Mouse (Mus musculus): ENCODE results near the gene Dpm3. TPM values are rescaled to one million over a fixed set of nuclear protein-coding genes. Genes with fewer than 3 reads are reported as not detected.
A peak's percentile ranks its signal among the peaks of the same experiment; 100 is the strongest.

The Dpm3 gene
- polyA plus RNA-seq, 1 experiment from 2014 or later, result 88.4 TPM

GRCm38 (mm10) chr3:89250435-89251040 lies 8.6 kb upstream of the Dpm3 start:
- no peak for ATAC-seq (ENCODE audit: low FRiP score, low read depth)
- Histone ChIP-seq H3K4me3 (no peak overlapping the region), H3K36me3 (0 out of 2 replicates have a peak, but pooled peaks cover 4% of the 10 kb centered on the region), H3K27me3 (no peaks in the 10 kb centered on the region), H3K9me3 (no peaks in the 10 kb centered on the region), H3K4me1 (replicated peaks) (peaks cover 35% of the 10 kb centered on the region), H3K27ac (replicated peaks) (no peak overlapping the region), H3K4me2 (no peak overlapping the region), H3K9ac (no peak overlapping the region)
- WGBS, result 23% methylated on average over 7 of the region's 7 CpGs

DNA sequence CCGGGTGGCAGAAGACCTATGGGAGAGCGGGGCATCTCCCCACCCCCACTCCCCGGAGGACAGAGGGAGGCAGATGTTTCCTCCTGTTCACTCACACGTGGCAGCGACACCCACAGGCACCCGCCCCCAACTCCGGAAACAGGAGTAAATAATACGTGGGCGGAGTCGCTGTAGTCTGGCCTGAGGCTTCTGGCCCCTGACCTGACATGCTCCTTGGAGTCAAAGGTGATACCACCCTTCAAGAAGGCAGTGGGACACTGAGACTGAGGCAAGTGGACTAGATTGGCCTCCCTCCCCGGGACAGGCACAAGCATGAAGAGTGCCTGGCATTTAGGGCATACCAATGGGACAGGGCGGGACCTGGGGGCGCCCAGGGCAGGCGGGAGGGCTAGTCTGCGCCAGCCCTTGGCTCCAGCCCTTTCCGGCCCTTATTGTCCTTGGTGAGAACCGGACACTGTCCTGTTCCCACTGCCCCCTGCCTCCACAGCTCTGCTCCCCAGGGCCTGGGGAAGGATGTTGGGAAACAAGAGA lies 7.7 kb upstream of the Dpm3 start:
- Histone ChIP-seq H3K27me3 (no peaks in the 10 kb centered on the region), H3K4me1 (replicated peaks) (peaks cover 30% of the 10 kb centered on the region), H3K4me2 (peak overlapping the region; percentile 35), H3K4me3 (no peak overlapping the region), H3K27ac (replicated peaks) (no peak overlapping the region), H3K9me3 (no peaks in the 10 kb centered on the region), H3K36me3 (0 out of 2 replicates have a peak, but pooled peaks cover 4% of the 10 kb centered on the region), H3K9ac (no peak overlapping the region)
- 13% methylated on average over 17 of the region's 17 CpGs for WGBS
- 0 out of 2 replicates have a peak, but pooled peaks have one; percentile 21 for ATAC-seq (ENCODE audit: low FRiP score, low read depth)

GRCm38 (mm10) chr3:89254994-89255393 lies 4.2 kb upstream of the Dpm3 start:
- 91% methylated on average over 5 of the region's 5 CpGs for WGBS
- H3K27ac ChIP-seq (replicated peaks), result no peak overlapping the region
- ATAC-seq (ENCODE audit: low FRiP score, low read depth), result no peak

GRCm38 (mm10) chr3:89256177-89256576 lies 3.0 kb upstream of the Dpm3 start:
- H3K36me3 ChIP-seq, result no peaks in the 10 kb centered on the region
- ATAC-seq (ENCODE audit: low FRiP score, low read depth), result no peak
- no peaks in the 10 kb centered on the region for H3K27me3 ChIP-seq
- whole genome bisulfite sequencing, result 87% methylated on average over 5 of the region's 5 CpGs
- H3K4me2 ChIP-seq, result no peak overlapping the region
- peaks cover 6% of the 10 kb centered on the region for H3K4me1 ChIP-seq (replicated peaks)
- H3K4me3 ChIP-seq, result no peak overlapping the region
- no peak overlapping the region for H3K27ac ChIP-seq (replicated peaks)
- no peaks in the 10 kb centered on the region for H3K9me3 ChIP-seq
- no peak overlapping the region for H3K9ac ChIP-seq

More at GRCm38 (mm10) chr3:89254994-89255393, 4.2 kb upstream of the Dpm3 start:
- no peak overlapping the region for H3K4me2 ChIP-seq
- no peak overlapping the region for H3K4me3 ChIP-seq
- H3K36me3 ChIP-seq, result no peaks in the 10 kb centered on the region
- H3K4me1 ChIP-seq (replicated peaks), result peaks cover 14% of the 10 kb centered on the region
- no peaks in the 10 kb centered on the region for H3K9me3 ChIP-seq
- H3K9ac ChIP-seq, result no peak overlapping the region
- H3K27me3 ChIP-seq, result no peaks in the 10 kb centered on the region

- WGBS, result 73% methylated on average over 3 of the region's 3 CpGs
- Histone ChIP-seq H3K4me3 (no peak overlapping the region), H3K27ac (replicated peaks) (no peak overlapping the region), H3K9me3 (no peaks in the 10 kb centered on the region), H3K36me3 (no peaks in the 10 kb centered on the region), H3K4me2 (no peak overlapping the region), H3K4me1 (replicated peaks) (no peaks in the 10 kb centered on the region), H3K27me3 (no peaks in the 10 kb centered on the region), H3K9ac (no peak overlapping the region)
- no peak for ATAC-seq (ENCODE audit: low FRiP score, low read depth)
Measured at GRCm38 (mm10) chr3:89260211-89260610, 1.1 kb downstream of the Dpm3 start.

DNA sequence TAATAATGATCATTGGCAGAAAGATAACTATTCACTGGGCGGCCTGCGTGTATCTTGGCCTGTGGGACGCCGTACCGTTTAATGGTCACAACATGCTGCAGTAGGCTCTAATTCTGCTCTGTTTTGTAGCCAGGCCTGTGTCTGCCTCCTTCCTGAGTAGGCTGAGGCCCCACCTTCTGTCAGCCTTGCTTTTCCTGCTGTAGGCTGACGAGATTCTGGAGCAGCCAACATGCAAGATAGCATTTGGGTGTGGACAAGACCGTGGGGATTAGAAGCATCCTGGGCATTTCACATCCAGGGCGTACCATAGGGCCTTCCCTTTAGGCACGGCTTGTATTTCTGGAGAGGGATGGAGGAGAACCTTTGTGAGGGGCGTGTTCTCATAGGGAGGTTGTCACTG lies 3.3 kb downstream of the Dpm3 start:
- ATAC-seq (ENCODE audit: low FRiP score, low read depth), result no peak
- Histone ChIP-seq H3K4me3 (no peak overlapping the region), H3K4me2 (no peak overlapping the region), H3K4me1 (replicated peaks) (peaks cover 14% of the 10 kb centered on the region), H3K27me3 (no peaks in the 10 kb centered on the region), H3K9me3 (no peaks in the 10 kb centered on the region), H3K9ac (no peak overlapping the region), H3K27ac (replicated peaks) (no peak overlapping the region), H3K36me3 (no peaks in the 10 kb centered on the region)
- 74% methylated on average over 10 of the region's 10 CpGs for WGBS

GRCm38 (mm10) chr3:89266439-89266893 lies 7.3 kb downstream of the Dpm3 start:
- H3K9ac ChIP-seq, result peak overlapping the region; percentile 93
- no peaks in the 10 kb centered on the region for H3K27me3 ChIP-seq
- H3K4me2 ChIP-seq, result peak overlapping the region; percentile 92
- H3K9me3 ChIP-seq, result no peaks in the 10 kb centered on the region
- ATAC-seq (ENCODE audit: low FRiP score, low read depth), result peak; percentile 88
- H3K4me1 ChIP-seq (replicated peaks), result peaks cover 48% of the 10 kb centered on the region
- H3K36me3 ChIP-seq, result no peaks in the 10 kb centered on the region
- peak overlapping the region; percentile 84 for H3K27ac ChIP-seq (replicated peaks)
- WGBS, result under 1% methylated on average over 20 of the region's 20 CpGs
- peak overlapping the region; percentile 82 for H3K4me3 ChIP-seq

DNA sequence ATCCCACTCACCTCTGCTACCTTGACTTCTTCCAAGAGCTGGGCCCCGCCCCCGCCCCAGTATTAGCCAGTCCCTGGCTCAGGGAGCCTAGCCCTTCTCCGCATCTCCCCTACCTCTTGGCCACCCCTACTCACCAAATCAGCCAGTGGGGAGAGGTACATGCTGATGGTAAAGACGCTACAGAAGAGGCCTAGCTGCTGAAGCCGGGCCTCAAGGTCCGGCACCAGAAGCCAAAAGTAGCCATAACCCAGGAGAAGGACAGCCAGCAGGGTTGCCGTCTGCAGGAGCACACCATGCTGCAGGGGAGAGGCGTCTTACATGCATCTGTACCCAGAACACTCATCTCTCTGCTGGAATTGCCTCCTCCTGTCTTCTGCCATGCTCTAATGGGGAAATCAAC lies 9.8 kb downstream of the Dpm3 start:
- WGBS, result 52% methylated on average over 8 of the region's 8 CpGs
- Histone ChIP-seq H3K4me1 (replicated peaks) (peaks cover 48% of the 10 kb centered on the region), H3K9me3 (no peaks in the 10 kb centered on the region), H3K36me3 (no peaks in the 10 kb centered on the region), H3K27ac (replicated peaks) (no peak overlapping the region), H3K27me3 (no peaks in the 10 kb centered on the region), H3K9ac (no peak overlapping the region), H3K4me3 (no peak overlapping the region), H3K4me2 (peak overlapping the region; percentile 82)
- no peak for ATAC-seq (ENCODE audit: low FRiP score, low read depth)

GRCm38 (mm10) chr3:89270051-89270755 lies 11.0 kb downstream of the Dpm3 start, which contains the start of gene Slc50a1:
TSS of gene Slc50a1 (minus strand) at chr3:89270570.
- Histone ChIP-seq H3K4me1 (replicated peaks) (peaks cover 48% of the 10 kb centered on the region), H3K36me3 (no peaks in the 10 kb centered on the region), H3K4me3 (peak within 1 kb of the TSS; percentile 59), H3K27me3 (no peaks in the 10 kb centered on the region), H3K27ac (replicated peaks) (peak within 1 kb of the TSS; percentile 87), H3K9ac (peak within 1 kb of the TSS; percentile 69), H3K4me2 (peak within 1 kb of the TSS; percentile 82), H3K9me3 (no peaks in the 10 kb centered on the region)
- 2% methylated on average over 39 of the region's 39 CpGs for WGBS
- peak; percentile 58 for ATAC-seq (ENCODE audit: low FRiP score, low read depth)

DNA sequence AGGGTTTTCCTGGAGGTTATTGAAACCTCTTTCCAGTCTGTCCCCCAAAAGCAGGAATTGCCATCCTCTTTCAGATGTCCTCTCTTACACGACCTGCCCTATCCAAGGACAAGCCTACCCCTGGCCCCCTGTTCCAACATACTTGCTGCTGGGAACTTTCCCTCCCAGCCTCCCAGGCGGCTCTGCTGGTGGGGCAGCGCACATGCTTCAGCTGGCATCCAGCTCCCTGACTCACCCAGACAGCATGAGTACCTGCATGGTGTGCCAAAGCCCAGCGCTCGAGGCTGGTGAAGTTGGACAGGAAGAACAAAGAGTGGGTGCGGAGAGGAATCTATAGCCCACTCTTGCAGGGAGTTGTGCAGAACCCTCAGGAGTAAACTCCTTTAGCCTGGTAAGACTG lies 11.7 kb downstream of the Dpm3 start:
- peak overlapping the region; percentile 82 for H3K4me2 ChIP-seq
- peaks cover 46% of the 10 kb centered on the region for H3K4me1 ChIP-seq (replicated peaks)
- peak overlapping the region; percentile 59 for H3K4me3 ChIP-seq
- peak overlapping the region; percentile 69; the same call in 1 of the 2 replicates for H3K9ac ChIP-seq
- H3K9me3 ChIP-seq, result no peaks in the 10 kb centered on the region
- peak overlapping the region; percentile 87; the same call in 1 of the 2 replicates for H3K27ac ChIP-seq (replicated peaks)
- no peaks in the 10 kb centered on the region for H3K27me3 ChIP-seq
- 63% methylated on average over 6 of the region's 6 CpGs for WGBS
- no peaks in the 10 kb centered on the region for H3K36me3 ChIP-seq
- no peak for ATAC-seq (ENCODE audit: low FRiP score, low read depth)

GRCm38 (mm10) chr3:89271760-89272159 lies 12.6 kb downstream of the Dpm3 start:
- Histone ChIP-seq H3K9me3 (no peaks in the 10 kb centered on the region), H3K36me3 (no peaks in the 10 kb centered on the region), H3K4me2 (no peak overlapping the region), H3K9ac (no peak overlapping the region), H3K4me1 (replicated peaks) (peaks cover 40% of the 10 kb centered on the region), H3K27me3 (no peaks in the 10 kb centered on the region), H3K27ac (replicated peaks) (no peak overlapping the region), H3K4me3 (no peak overlapping the region)
- ATAC-seq (ENCODE audit: low FRiP score, low read depth), result no peak
- 52% methylated on average over 6 of the region's 6 CpGs for WGBS

DNA sequence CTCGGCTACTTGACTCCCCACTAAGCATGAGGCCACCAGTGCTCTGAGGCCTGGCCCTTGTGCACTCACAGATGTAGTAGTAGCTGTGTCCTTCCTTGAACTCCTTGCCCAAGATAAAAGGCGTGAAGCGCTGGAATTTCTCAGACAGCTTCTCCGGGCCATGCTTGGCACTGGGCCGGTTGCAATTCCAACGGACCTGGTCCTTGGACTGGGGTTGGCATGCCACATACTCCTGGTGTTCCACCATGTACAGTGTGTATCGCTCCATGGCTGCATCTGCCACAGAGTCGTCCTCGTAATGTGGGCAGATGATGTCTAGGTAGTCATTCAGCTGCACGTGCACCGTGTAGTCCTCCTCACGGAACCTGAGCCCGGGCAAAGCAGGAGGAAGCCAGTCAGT lies 16.9 kb downstream of the Dpm3 start:
- WGBS, result 94% methylated on average over 13 of the region's 13 CpGs
- H3K9ac ChIP-seq, result no peak overlapping the region
- H3K4me1 ChIP-seq (replicated peaks), result peaks cover 28% of the 10 kb centered on the region
- no peaks in the 10 kb centered on the region for H3K9me3 ChIP-seq
- ATAC-seq (ENCODE audit: low FRiP score, low read depth), result no peak
- no peak overlapping the region for H3K4me3 ChIP-seq
- no peak overlapping the region for H3K27ac ChIP-seq (replicated peaks)
- H3K27me3 ChIP-seq, result peaks cover 16% of the 10 kb centered on the region
- H3K4me2 ChIP-seq, result no peak overlapping the region
- no peaks in the 10 kb centered on the region for H3K36me3 ChIP-seq
